Mouse (Mus musculus): ENCODE data around the gene Panx3. TPM values are rescaled to one million over a fixed set of nuclear protein-coding genes. Genes with fewer than 3 reads are reported as not detected.

Panx3 gene
- polyA plus RNA-seq, 1 experiment from 2014 or later, result not detected

DNA sequence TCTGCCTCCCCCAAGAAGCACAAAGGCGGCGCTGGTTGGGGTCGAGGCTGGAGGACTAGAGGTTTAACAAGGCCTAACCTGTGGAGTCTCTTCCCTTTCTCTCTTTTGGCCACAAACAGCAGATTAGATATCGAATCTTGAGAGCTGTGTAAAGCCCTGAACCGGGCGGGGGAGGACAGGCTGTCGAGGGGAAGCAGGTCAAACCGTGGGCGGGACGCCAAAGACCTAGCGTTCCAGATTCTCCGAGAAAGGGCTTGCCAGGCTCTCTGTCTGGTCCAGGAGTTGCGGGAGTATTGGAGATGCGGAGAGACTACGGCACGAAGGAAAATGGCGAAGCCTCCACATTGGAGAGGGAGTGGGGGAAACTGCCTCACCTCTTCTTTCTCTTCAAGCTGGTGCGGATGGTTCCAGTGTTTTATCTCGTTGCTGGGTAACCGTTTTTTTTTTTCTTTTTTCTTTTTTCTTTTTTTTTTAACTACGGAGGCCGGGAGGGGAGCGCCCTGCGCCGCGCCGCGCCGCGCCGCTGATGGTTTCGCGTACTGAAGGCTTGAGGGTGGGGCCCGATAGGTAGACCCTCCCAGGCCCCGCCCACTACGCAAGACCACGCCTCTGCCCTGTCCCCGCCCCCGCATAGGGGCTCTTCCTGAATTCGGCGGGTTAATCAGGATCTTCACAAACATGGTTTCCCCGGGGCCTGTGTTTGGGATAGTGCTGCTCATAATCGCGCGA, 55.7 kb downstream of the Panx3 start, which contains the start of gene Spa17:
Spa17 (minus strand) TSS at position 541 of the 729 bp plus-strand sequence.
- Histone ChIP-seq H3K9me3 (ENCODE audit: low read depth, low read length) (no peaks in the 10 kb centered on the region), H3K4me2 (peak within 1 kb of the TSS; percentile 74), H3K9ac (peak within 1 kb of the TSS; percentile 62), H3K4me1 (ENCODE audit: insufficient read depth) (no peaks in the 10 kb centered on the region), H3K27me3 (ENCODE audit: insufficient read depth, low read length) (no peaks in the 10 kb centered on the region), H3K27ac (ENCODE audit: low read depth) (peak within 1 kb of the TSS; percentile 56; the same call in 1 of the 2 replicates), H3K36me3 (ENCODE audit: insufficient read depth) (no peaks in the 10 kb centered on the region), H3K4me3 (ENCODE audit: low read depth, low read length) (peak within 1 kb of the TSS; percentile 58)
- WGBS, result under 1% methylated on average over 45 of the region's 45 CpGs
- ATAC-seq (ENCODE audit: insufficient read depth) (peak; percentile 95), DNase-seq (peak; percentile 97)
- TF ChIP-seq CTCF (IDR thresholded peaks at IDR 0.05; ENCODE audit: low read depth), result no peak

Other genes starting within 250 kb of the Panx3 start
- gene Robo3, start 236.0 kb downstream of the Panx3 start, polyA plus RNA-seq (2014; fragmentation: Nextera tagmentation; extraction: Ambion mirVana), result 0.24 and 0.41 TPM in 2 replicates
- gene Msantd2, start 179.9 kb downstream of the Panx3 start, polyA plus RNA-seq (2014; fragmentation: Nextera tagmentation; extraction: Ambion mirVana), result 32.4 and 35.7 TPM in 2 replicates
- gene Esam, start 141.2 kb downstream of the Panx3 start, polyA plus RNA-seq (2014; fragmentation: Nextera tagmentation; extraction: Ambion mirVana), result 149 and 152 TPM in 2 replicates
- gene Vsig2, start 130.0 kb downstream of the Panx3 start, polyA plus RNA-seq (2014; fragmentation: Nextera tagmentation; extraction: Ambion mirVana), result 17.0 and 18.8 TPM in 2 replicates
- gene Nrgn, start 116.3 kb downstream of the Panx3 start, polyA plus RNA-seq (2014; fragmentation: Nextera tagmentation; extraction: Ambion mirVana), result 6.0 and 7.2 TPM in 2 replicates
- 11.4 and 12.2 TPM in 2 replicates for gene Siae, start 113.5 kb downstream of the Panx3 start, polyA plus RNA-seq (2014; fragmentation: Nextera tagmentation; extraction: Ambion mirVana)
- 7.1 and 7.5 TPM in 2 replicates for gene Spa17, start 55.5 kb downstream of the Panx3 start, polyA plus RNA-seq (2014; fragmentation: Nextera tagmentation; extraction: Ambion mirVana)
- 128 and 139 TPM in 2 replicates for gene Tbrg1, start 11.9 kb downstream of the Panx3 start, polyA plus RNA-seq (2014; fragmentation: Nextera tagmentation; extraction: Ambion mirVana)
- not detected in 2 replicates for gene Olfr160, start 47.0 kb upstream of the Panx3 start, polyA plus RNA-seq (2014; fragmentation: Nextera tagmentation; extraction: Ambion mirVana)
- gene Olfr874, start 75.9 kb upstream of the Panx3 start, polyA plus RNA-seq (2014; fragmentation: Nextera tagmentation; extraction: Ambion mirVana), result not detected in 2 replicates
- gene Olfr875, start 102.6 kb upstream of the Panx3 start, polyA plus RNA-seq (2014; fragmentation: Nextera tagmentation; extraction: Ambion mirVana), result not detected in 2 replicates
- not detected in 2 replicates for gene Olfr876, start 133.8 kb upstream of the Panx3 start, polyA plus RNA-seq (2014; fragmentation: Nextera tagmentation; extraction: Ambion mirVana)
- not detected in 2 replicates for gene Olfr877, start 185.0 kb upstream of the Panx3 start, polyA plus RNA-seq (2014; fragmentation: Nextera tagmentation; extraction: Ambion mirVana)
- not detected in 2 replicates for gene Olfr145, start 227.5 kb upstream of the Panx3 start, polyA plus RNA-seq (2014; fragmentation: Nextera tagmentation; extraction: Ambion mirVana)
- gene Olfr878, start 248.6 kb upstream of the Panx3 start, polyA plus RNA-seq (2014; fragmentation: Nextera tagmentation; extraction: Ambion mirVana), result not detected in 2 replicates